Comparison of ENCODE assay signal across 10 mouse cellular contexts in the genomic region with DNA sequence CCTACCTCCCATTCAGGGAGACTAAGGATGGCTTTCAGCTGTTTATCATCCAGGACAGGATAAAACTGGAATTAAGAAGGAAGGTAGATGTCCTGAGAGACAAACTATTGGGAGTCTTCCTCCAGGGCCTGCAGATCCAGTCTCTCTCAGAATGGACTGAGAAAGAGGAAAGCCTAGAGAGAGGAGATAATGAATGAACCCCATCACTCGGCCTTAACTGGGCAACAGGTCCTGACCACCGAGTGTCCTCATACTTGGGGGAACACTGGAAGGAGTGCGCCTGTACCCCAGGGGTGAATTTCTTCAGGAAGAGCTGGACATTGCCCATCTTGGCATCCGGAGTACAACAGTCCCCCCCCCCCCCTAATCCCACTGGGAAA. TPM values are rescaled to one million over a fixed set of nuclear protein-coding genes. Genes with fewer than 3 reads are reported as not detected.
DNase-seq lines count a peak whose midpoint lies in the region; ATAC-seq lines count a peak whose summit lies in the region.
"Had no signal": no experiment of that assay in that cellular context is flagged by ENCODE, and none has a peak within 500 bp of the region (broad histone marks: within the 10 kb centered on the region; RNA-seq: fewer than 3 reads in every experiment).

No protein-coding gene starts in this region.

- peak overlapping the region; percentile 92 for H3K4me3 ChIP-seq in lung, embryonic 16.5 days (ENCODE audit: low read length)
- H3K4me3 ChIP-seq in forebrain, embryonic 11.5 days (ENCODE audit: low read depth, low read length): peak overlapping the region; percentile 90
- H3K4me3 ChIP-seq in limb, embryonic 10.5 days: peak overlapping the region; percentile 96
- peak overlapping the region; percentile 91 for H3K4me3 ChIP-seq in neural tube, embryonic 15.5 days (replicated peaks)

- peak overlapping the region; percentile 88 for H3K4me2 ChIP-seq in lung, embryonic 16.5 days (ENCODE audit: low read depth, low read length)
- H3K4me2 ChIP-seq in forebrain, embryonic 11.5 days (ENCODE audit: low read depth, low read length, severe bottlenecking): peak overlapping the region; percentile 91
- H3K4me2 ChIP-seq in neural tube, embryonic 15.5 days: peak overlapping the region; percentile 68

- peaks cover 16% of the 10 kb centered on the region for H3K4me1 ChIP-seq in lung, embryonic 16.5 days (replicated peaks; ENCODE audit: control insufficient read depth, insufficient read depth, low read length)
- peaks cover 8% of the 10 kb centered on the region; the same call in 1 of the 2 replicates for H3K4me1 ChIP-seq in forebrain, embryonic 11.5 days (replicated peaks; ENCODE audit: control insufficient read depth, insufficient read depth, low read length)
- peaks cover 33% of the 10 kb centered on the region for H3K4me1 ChIP-seq in limb, embryonic 10.5 days
- peaks cover 39% of the 10 kb centered on the region for H3K4me1 ChIP-seq in neural tube, embryonic 15.5 days

- no peak for ATAC-seq in lung, embryonic 16.5 days (ENCODE audit: low read depth)
- no peak for ATAC-seq in forebrain, embryonic 11.5 days (replicated peaks; ENCODE audit: low FRiP score)
- no peak for ATAC-seq in neural tube, embryonic 15.5 days (ENCODE audit: low FRiP score)

- WGBS in lung, embryonic 16.5 days: 7% methylated on average over 4 of the region's 4 CpGs
- 14% methylated on average over 4 of the region's 4 CpGs for WGBS in forebrain, embryonic 11.5 days
- 3% methylated on average over 4 of the region's 4 CpGs for WGBS in limb, embryonic 10.5 days
- 10% methylated on average over 4 of the region's 4 CpGs for WGBS in neural tube, embryonic 15.5 days

- peak overlapping the region; percentile 90 for H3K9ac ChIP-seq in lung, embryonic 16.5 days (ENCODE audit: low read length)
- peak overlapping the region; percentile 91 for H3K9ac ChIP-seq in forebrain, embryonic 11.5 days (ENCODE audit: low read length)
- H3K9ac ChIP-seq in neural tube, embryonic 15.5 days (replicated peaks): peak overlapping the region; percentile 96

- DNase-seq in lung, adult 18-20 months: no peak
- DNase-seq in forebrain, embryonic 11.5 days (ENCODE audit: low spot score): no peak
- no peak for DNase-seq in limb, embryonic 10.5 days (ENCODE audit: low spot score)
- DNase-seq in adrenal gland, adult 18-20 months (ENCODE audit: low spot score in 2 of 2): no peak
- DNase-seq in left cerebral cortex, postnatal 10 days (ENCODE audit: extremely low spot score in 1 of 2, low spot score in 2 of 2): no peak
- DNase-seq in embryo, embryonic 10 days (ENCODE audit: low spot score): no peak
- DNase-seq: adrenal gland, adult 8-10 months; right cerebral cortex, postnatal 14 days had no signal

- H3K27me3 ChIP-seq in lung, embryonic 16.5 days (ENCODE audit: control insufficient read depth, insufficient read depth, low read depth, low read length): peaks cover 5% of the 10 kb centered on the region; the same call in 1 of the 2 replicates
- no peaks in the 10 kb centered on the region for H3K27me3 ChIP-seq in forebrain, embryonic 11.5 days (ENCODE audit: control insufficient read depth, insufficient read depth, low read length)
- peaks cover 18% of the 10 kb centered on the region for H3K27me3 ChIP-seq in limb, embryonic 10.5 days (ENCODE audit: low read depth, poor library complexity, severe bottlenecking)
- H3K27me3 ChIP-seq in neural tube, embryonic 15.5 days (replicated peaks): no peaks in the 10 kb centered on the region

- intact Hi-C loops in left cerebral cortex, postnatal 10 days (cut with DNase I): loop anchor here (2.0 kb wide), 1 partner anchor 19 kb away; no protein-coding TSS in a partner anchor

- no peaks in the 10 kb centered on the region for H3K36me3 ChIP-seq in lung, embryonic 16.5 days (ENCODE audit: control insufficient read depth, insufficient read depth, low read length)
- H3K36me3 ChIP-seq in forebrain, embryonic 11.5 days (ENCODE audit: control insufficient read depth, insufficient read depth, low read length): no peaks in the 10 kb centered on the region
- peaks cover 30% of the 10 kb centered on the region for H3K36me3 ChIP-seq in limb, embryonic 10.5 days
- no peaks in the 10 kb centered on the region; the same call in 1 of the 2 replicates for H3K36me3 ChIP-seq in neural tube, embryonic 15.5 days

- H3K27ac ChIP-seq in lung, embryonic 16.5 days (ENCODE audit: low read length): no peak overlapping the region
- H3K27ac ChIP-seq in forebrain, embryonic 11.5 days (ENCODE audit: low read depth, low read length): no peak overlapping the region
- H3K27ac ChIP-seq in limb, embryonic 10.5 days: peak overlapping the region; percentile 97
- no peak overlapping the region for H3K27ac ChIP-seq in neural tube, embryonic 15.5 days (replicated peaks)

- no peaks in the 10 kb centered on the region for H3K9me3 ChIP-seq in lung, embryonic 16.5 days (ENCODE audit: control insufficient read depth, low read length)
- H3K9me3 ChIP-seq in forebrain, embryonic 11.5 days (ENCODE audit: control insufficient read depth, low read length): no peaks in the 10 kb centered on the region
- H3K9me3 ChIP-seq in limb, embryonic 10.5 days (replicated peaks): no peaks in the 10 kb centered on the region
- H3K9me3 ChIP-seq in neural tube, embryonic 15.5 days (replicated peaks): no peaks in the 10 kb centered on the region

RNA-seq across cellular contexts. Expression of a gene that starts 1.3 kb away (rescaled TPM):
- polyA plus RNA-seq in lung, embryonic 16.5 days (2015; fragmentation: Nextera tagmentation; extraction: Ambion mirVana): 2.5 and 2.9 TPM in 2 replicates
- 5.2 and 6.9 TPM in 2 replicates for polyA plus RNA-seq in forebrain, embryonic 11.5 days (2014; fragmentation: Nextera tagmentation; extraction: Ambion mirVana)
- polyA plus RNA-seq in limb, embryonic 10.5 days (2016; fragmentation: Nextera tagmentation; extraction: Ambion mirVana): 5.4 TPM in 2 replicates
- 11.2 and 12.0 TPM in 2 replicates for polyA plus RNA-seq in neural tube, embryonic 15.5 days (2015; fragmentation: Nextera tagmentation; extraction: Ambion mirVana)
- 10 to 100 TPM in 1 of 2 experiments, 1 to 10 TPM in 1; 6.4 to 10.4 TPM for total RNA-seq in adrenal gland, adult 18-20 months (2021)
- total RNA-seq in left cerebral cortex, postnatal 10 days (2021): 10 to 100 TPM; 64.8 to 72.7 TPM

RNA-seq across cellular contexts. Expression of a gene that starts 52.2 kb away (rescaled TPM):
- polyA plus RNA-seq in lung, embryonic 16.5 days (2015; fragmentation: Nextera tagmentation; extraction: Ambion mirVana): 0.03 and 0.16 TPM in 2 replicates
- polyA plus RNA-seq in forebrain, embryonic 11.5 days (2014; fragmentation: Nextera tagmentation; extraction: Ambion mirVana): 0.05 TPM in 1 of 2 replicates, not detected in the other
- polyA plus RNA-seq in limb, embryonic 10.5 days (2016; fragmentation: Nextera tagmentation; extraction: Ambion mirVana): 0.14 and 0.18 TPM in 2 replicates
- 0.10 and 0.27 TPM in 2 replicates for polyA plus RNA-seq in neural tube, embryonic 15.5 days (2015; fragmentation: Nextera tagmentation; extraction: Ambion mirVana)
- total RNA-seq in adrenal gland, adult 18-20 months (2021): under 1 TPM in 1 of 2 experiments, not detected in 1; 0.07 TPM
- under 1 TPM; 0.15 to 0.26 TPM for total RNA-seq in left cerebral cortex, postnatal 10 days (2021)

RNA-seq across cellular contexts. Expression of a gene that starts 54.2 kb away (rescaled TPM):
- polyA plus RNA-seq in lung, embryonic 16.5 days (2015; fragmentation: Nextera tagmentation; extraction: Ambion mirVana): 0.30 and 0.51 TPM in 2 replicates
- not detected in 2 replicates for polyA plus RNA-seq in forebrain, embryonic 11.5 days (2014; fragmentation: Nextera tagmentation; extraction: Ambion mirVana)
- 0.45 TPM in 1 of 2 replicates, not detected in the other for polyA plus RNA-seq in limb, embryonic 10.5 days (2016; fragmentation: Nextera tagmentation; extraction: Ambion mirVana)
- 0.17 and 1.2 TPM in 2 replicates for polyA plus RNA-seq in neural tube, embryonic 15.5 days (2015; fragmentation: Nextera tagmentation; extraction: Ambion mirVana)
- total RNA-seq in adrenal gland, adult 18-20 months (2021): not detected
- total RNA-seq in left cerebral cortex, postnatal 10 days (2021): under 1 TPM; 0.21 to 0.39 TPM

RNA-seq across cellular contexts. Expression of a gene that starts 58.6 kb away (rescaled TPM):
- polyA plus RNA-seq in lung, embryonic 16.5 days (2015; fragmentation: Nextera tagmentation; extraction: Ambion mirVana): 0.14 and 0.24 TPM in 2 replicates
- not detected in 2 replicates for polyA plus RNA-seq in forebrain, embryonic 11.5 days (2014; fragmentation: Nextera tagmentation; extraction: Ambion mirVana)
- 0.09 TPM in 1 of 2 replicates, not detected in the other for polyA plus RNA-seq in limb, embryonic 10.5 days (2016; fragmentation: Nextera tagmentation; extraction: Ambion mirVana)
- 3.1 TPM in 1 of 2 replicates, not detected in the other for polyA plus RNA-seq in neural tube, embryonic 15.5 days (2015; fragmentation: Nextera tagmentation; extraction: Ambion mirVana)
- 1 to 10 TPM; 1.2 to 7.1 TPM for total RNA-seq in adrenal gland, adult 18-20 months (2021)
- under 1 TPM; 0.24 to 0.32 TPM for total RNA-seq in left cerebral cortex, postnatal 10 days (2021)
